Mouse (Mus musculus): ENCODE data around the gene Stx16.

The Stx16 gene

GRCm38 (mm10) chr2:174123731-174124130, 47.6 kb downstream of the Stx16 start:
- DNase-seq (ENCODE audit: low read depth, low spot score) = no peak

GRCm38 (mm10) chr2:174126522-174127375, 50.6 kb downstream of the Stx16 start:
- DNase-seq (ENCODE audit: low read depth, low spot score) = peak; percentile 64

GRCm38 (mm10) chr2:174127376-174127713, 51.2 kb downstream of the Stx16 start:
- DNase-seq (ENCODE audit: low read depth, low spot score) = no peak

GRCm38 (mm10) chr2:174128926-174129325, 52.8 kb downstream of the Stx16 start:
- DNase-seq (ENCODE audit: low read depth, low spot score) = no peak

GRCm38 (mm10) chr2:174130468-174131097, 54.5 kb downstream of the Stx16 start:
- DNase-seq (ENCODE audit: low read depth, low spot score) = no peak

GRCm38 (mm10) chr2:174132413-174132969, 56.4 kb downstream of the Stx16 start:
- DNase-seq (ENCODE audit: low read depth, low spot score) = no peak

All from ZHBTc4 (cell line).